Mouse (Mus musculus): ENCODE data around the gene Defb25. TPM values are rescaled to one million over a fixed set of nuclear protein-coding genes. Genes with fewer than 3 reads are reported as not detected.

The Defb25 gene
- polyA plus RNA-seq, 1 experiment from 2014 or later: 0.56 TPM

DNA sequence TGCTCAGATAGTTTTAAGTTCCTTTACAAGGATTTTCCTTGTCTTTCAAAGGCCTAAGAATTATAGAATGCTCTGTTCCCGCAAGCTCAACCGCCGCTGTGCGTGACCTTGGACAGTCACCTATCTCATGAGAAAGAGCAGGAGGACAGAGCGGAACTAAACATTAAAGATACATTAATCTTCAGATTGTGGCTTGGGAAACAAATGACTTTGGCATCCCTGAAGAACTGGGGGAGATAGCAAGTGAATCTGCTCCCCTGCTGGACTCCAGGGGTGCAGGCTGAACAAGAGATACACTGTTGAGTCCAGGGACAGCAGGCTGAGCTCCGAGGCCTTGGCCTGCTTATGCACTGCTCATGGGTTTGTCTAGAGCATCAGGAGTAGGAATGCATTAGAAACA lies 22.8 kb downstream of the Defb25 start:
- Histone ChIP-seq H3K27me3 (replicated peaks) (no peaks in the 10 kb centered on the region), H3K4me1 (no peaks in the 10 kb centered on the region), H3K9me3 (replicated peaks) (no peaks in the 10 kb centered on the region), H3K4me2 (no peak overlapping the region), H3K36me3 (no peaks in the 10 kb centered on the region), H3K9ac (no peak overlapping the region), H3K27ac (no peak overlapping the region), H3K4me3 (no peak overlapping the region)
- 71% methylated on average over 6 of the region's 6 CpGs for WGBS (ENCODE audit: insufficient replicate concordance)
- no peak for ATAC-seq

DNA sequence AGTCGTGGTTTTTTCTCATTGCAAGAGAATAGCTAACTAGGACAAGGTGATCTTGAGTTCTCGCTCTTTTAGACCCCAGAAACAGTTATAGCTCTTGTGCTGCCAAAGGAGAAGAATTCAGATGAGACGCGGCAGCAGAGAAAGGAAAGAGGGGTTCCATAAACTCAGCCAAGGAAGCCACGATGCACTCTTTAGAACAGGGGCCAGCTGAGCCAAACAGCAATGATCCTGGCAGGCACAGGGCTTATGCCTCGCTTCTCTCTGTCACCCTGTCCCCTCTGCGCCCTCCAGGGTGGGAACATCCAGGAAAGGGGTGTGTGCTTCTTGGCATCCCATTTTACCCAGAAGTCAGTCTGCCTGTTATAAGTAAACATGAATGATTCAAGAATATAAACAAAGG lies 23.6 kb downstream of the Defb25 start, which contains the start of gene Defb45:
Gene Defb45, minus strand, starts transcription at position 101 of the 400 bp plus-strand sequence.
- WGBS (ENCODE audit: insufficient replicate concordance): 52% methylated on average over 7 of the region's 7 CpGs

DNA sequence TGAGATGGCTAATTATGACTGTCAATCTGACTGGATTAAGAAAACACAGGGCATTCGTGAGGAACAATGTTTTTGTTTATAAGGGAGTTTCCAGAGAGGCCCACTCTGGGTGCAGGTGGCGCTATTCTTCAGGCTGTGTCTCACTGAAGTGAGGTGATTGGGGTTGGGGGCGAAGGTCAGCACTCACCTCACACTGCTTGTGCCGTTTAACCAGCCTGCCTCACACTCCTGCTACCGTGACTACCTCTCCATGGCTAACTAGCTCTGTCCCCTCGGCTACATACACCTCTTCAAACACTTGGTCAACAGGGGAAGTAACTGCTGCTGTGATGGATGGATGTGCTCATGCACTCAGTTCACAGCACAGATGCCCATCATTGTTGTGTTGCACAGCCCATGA lies 33.8 kb downstream of the Defb25 start:
- ATAC-seq: no peak
- Histone ChIP-seq H3K36me3 (no peaks in the 10 kb centered on the region), H3K9ac (no peak overlapping the region), H3K9me3 (replicated peaks) (no peaks in the 10 kb centered on the region), H3K27ac (no peak overlapping the region), H3K4me3 (no peak overlapping the region), H3K27me3 (replicated peaks) (no peaks in the 10 kb centered on the region), H3K4me2 (no peak overlapping the region), H3K4me1 (0 out of 2 replicates have a peak, but pooled peaks cover 6% of the 10 kb centered on the region)
- 43% methylated on average over 6 of the region's 6 CpGs for WGBS (ENCODE audit: insufficient replicate concordance)

More for the DNA sequence above, 23.6 kb downstream of the Defb25 start, which contains the start of gene Defb45:
- Histone ChIP-seq H3K9me3 (replicated peaks) (no peaks in the 10 kb centered on the region), H3K27me3 (replicated peaks) (no peaks in the 10 kb centered on the region; the same call in 1 of the 2 replicates), H3K9ac (no peak within 1 kb of the TSS), H3K4me1 (no peaks in the 10 kb centered on the region), H3K27ac (no peak within 1 kb of the TSS), H3K36me3 (no peaks in the 10 kb centered on the region), H3K4me3 (no peak within 1 kb of the TSS), H3K4me2 (no peak within 1 kb of the TSS)
- no peak for ATAC-seq

DNA sequence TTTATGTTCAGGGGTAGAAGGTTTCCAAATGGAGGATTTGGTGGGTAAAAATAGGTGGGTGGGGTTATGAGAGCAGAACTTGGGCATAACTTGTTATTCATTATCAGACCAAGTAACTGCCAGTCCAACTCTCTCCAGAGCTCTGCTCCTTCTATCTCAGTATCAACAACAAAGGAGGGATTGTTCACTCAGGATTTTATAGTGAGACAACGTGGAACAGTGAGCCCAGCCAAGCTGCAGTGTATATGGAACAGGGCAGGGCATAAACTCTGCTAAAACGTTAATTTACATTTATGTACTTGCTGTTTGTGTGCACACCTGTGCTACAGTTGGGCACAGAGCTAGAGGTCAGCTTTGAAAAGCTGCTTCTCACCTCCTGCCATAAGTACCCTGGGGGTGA lies 34.4 kb downstream of the Defb25 start:
- H3K4me2 ChIP-seq: no peak overlapping the region
- 37% methylated on average over 2 of the region's 2 CpGs for WGBS (ENCODE audit: insufficient replicate concordance)
- no peak for ATAC-seq
- no peaks in the 10 kb centered on the region for H3K9me3 ChIP-seq (replicated peaks)
- H3K4me3 ChIP-seq: no peak overlapping the region
- H3K36me3 ChIP-seq: no peaks in the 10 kb centered on the region
- no peaks in the 10 kb centered on the region for H3K27me3 ChIP-seq (replicated peaks)
- no peak overlapping the region for H3K9ac ChIP-seq
- H3K4me1 ChIP-seq: 0 out of 2 replicates have a peak, but pooled peaks cover 6% of the 10 kb centered on the region
- no peak overlapping the region for H3K27ac ChIP-seq

DNA sequence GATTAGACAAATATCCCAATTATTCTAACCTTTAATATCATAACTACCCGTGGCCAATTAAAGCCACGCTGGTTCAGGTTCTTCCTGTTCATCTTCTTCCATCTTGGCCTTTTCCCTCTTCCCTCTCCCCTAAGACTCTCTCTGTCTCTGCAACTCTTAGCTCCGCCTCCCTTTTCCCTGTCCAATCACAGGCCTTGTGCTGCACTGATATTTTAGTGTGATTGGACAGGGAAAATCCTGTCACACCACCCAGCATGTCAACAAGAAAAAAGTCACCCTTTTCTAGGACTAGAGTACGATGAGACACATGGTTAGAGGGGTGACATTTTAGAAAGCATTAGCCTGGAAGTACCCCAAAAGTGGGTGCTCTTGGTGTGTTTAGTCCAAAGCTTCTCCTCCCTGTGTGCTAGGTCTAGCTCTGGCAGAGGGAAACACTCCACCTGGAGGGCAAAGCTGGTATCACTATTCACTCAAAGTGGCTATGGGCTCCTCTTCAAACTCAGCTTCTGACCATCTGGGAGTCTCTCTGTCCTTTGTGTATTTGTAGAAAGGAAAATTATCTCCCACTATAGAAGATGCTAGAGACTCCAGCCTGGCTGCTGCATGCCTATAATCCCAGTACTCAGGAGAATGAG lies 35.8 kb downstream of the Defb25 start:
- H3K27ac ChIP-seq: no peak overlapping the region
- WGBS (ENCODE audit: insufficient replicate concordance): 58% methylated on average over 4 of the region's 4 CpGs
- H3K36me3 ChIP-seq: no peaks in the 10 kb centered on the region
- H3K4me2 ChIP-seq: no peak overlapping the region
- no peak for ATAC-seq
- H3K4me3 ChIP-seq: no peak overlapping the region
- H3K9ac ChIP-seq: no peak overlapping the region
- H3K27me3 ChIP-seq (replicated peaks): no peaks in the 10 kb centered on the region
- H3K4me1 ChIP-seq: 0 out of 2 replicates have a peak, but pooled peaks cover 6% of the 10 kb centered on the region
- no peaks in the 10 kb centered on the region for H3K9me3 ChIP-seq (replicated peaks)

DNA sequence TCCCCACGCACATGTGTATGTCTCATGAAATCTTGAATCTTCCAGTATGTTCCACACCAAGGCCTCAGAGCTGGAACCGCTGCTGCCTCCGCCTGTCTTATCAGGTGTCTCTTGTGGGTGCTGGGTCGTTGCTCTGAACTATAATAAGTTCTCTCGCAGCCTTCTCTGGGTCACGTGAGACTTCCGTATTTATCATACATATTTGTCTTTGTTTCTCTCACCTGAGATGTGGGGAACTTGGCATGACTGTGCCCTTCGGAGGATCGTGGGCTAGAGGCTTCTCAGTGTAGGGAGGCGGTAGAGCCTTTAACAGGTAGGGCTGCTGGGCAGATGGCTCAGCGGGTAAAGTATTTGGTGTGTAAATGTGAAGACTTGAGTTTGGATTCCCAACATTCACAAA lies 42.2 kb downstream of the Defb25 start:
- Histone ChIP-seq H3K9ac (no peak overlapping the region), H3K27me3 (replicated peaks) (no peaks in the 10 kb centered on the region; the same call in 1 of the 2 replicates), H3K4me1 (no peaks in the 10 kb centered on the region), H3K4me2 (no peak overlapping the region), H3K27ac (no peak overlapping the region), H3K36me3 (no peaks in the 10 kb centered on the region), H3K9me3 (replicated peaks) (no peaks in the 10 kb centered on the region), H3K4me3 (no peak overlapping the region)
- ATAC-seq: no peak
- 57% methylated on average over 11 of the region's 11 CpGs for WGBS (ENCODE audit: insufficient replicate concordance)

DNA sequence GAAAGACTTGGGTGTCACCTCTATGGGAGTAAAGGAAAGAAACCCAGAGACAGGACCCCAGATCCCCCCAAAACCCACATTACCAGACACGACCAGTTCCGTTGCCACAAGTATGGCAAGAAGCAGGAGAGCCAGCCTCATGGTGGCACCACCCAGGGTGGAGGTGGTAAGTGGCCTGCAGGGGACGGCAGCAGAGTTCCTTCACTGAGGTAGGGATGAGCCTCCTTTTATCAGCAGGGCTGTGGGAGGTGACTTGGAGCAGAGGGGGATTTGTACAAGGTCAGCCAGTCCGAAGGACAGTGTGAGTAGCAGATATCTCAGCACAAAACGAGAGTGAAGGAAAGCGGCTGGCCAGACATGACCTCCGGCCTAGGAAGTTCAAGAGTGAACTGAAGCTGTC lies 42.7 kb downstream of the Defb25 start, which contains the start of gene Defb19:
Gene Defb19, minus strand, starts transcription at position 206 of the 400 bp plus-strand sequence.
- no peaks in the 10 kb centered on the region; the same call in 1 of the 2 replicates for H3K27me3 ChIP-seq (replicated peaks)
- no peak for ATAC-seq
- H3K27ac ChIP-seq: no peak within 1 kb of the TSS
- WGBS (ENCODE audit: insufficient replicate concordance): 51% methylated on average over 7 of the region's 7 CpGs
- no peak within 1 kb of the TSS for H3K4me3 ChIP-seq
- H3K36me3 ChIP-seq: no peaks in the 10 kb centered on the region
- H3K9me3 ChIP-seq (replicated peaks): no peaks in the 10 kb centered on the region
- no peaks in the 10 kb centered on the region for H3K4me1 ChIP-seq
- H3K9ac ChIP-seq: no peak within 1 kb of the TSS
- H3K4me2 ChIP-seq: no peak within 1 kb of the TSS

DNA sequence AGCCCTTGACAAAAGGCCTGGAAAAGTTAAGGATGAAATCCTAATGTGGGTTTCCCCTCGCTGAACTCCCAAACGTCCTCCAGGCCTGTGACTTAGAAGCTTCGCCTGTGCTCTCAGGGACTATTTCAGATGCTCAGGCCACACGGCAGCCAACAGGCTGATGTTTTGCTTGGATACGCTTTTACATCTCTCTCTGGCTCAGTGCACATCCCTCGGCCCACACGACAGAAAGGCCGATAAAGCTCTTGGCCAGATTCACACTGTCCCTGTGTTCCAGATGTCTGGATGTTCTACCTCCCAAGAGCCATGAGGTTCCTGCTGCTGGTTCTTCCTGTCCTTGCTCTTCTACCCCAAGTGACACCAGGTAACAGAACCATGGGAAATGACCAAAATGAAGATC lies 49.4 kb downstream of the Defb25 start:
- H3K4me2 ChIP-seq: no peak overlapping the region
- no peaks in the 10 kb centered on the region for H3K4me1 ChIP-seq
- no peaks in the 10 kb centered on the region for H3K36me3 ChIP-seq
- no peak overlapping the region for H3K4me3 ChIP-seq
- H3K9me3 ChIP-seq (replicated peaks): no peaks in the 10 kb centered on the region
- H3K27ac ChIP-seq: no peak overlapping the region
- no peaks in the 10 kb centered on the region; the same call in 1 of the 2 replicates for H3K27me3 ChIP-seq (replicated peaks)
- 80% methylated on average over 8 of the region's 8 CpGs for WGBS (ENCODE audit: insufficient replicate concordance)
- no peak overlapping the region for H3K9ac ChIP-seq
- ATAC-seq: no peak

Other genes starting within 250 kb of the Defb25 start
- gene Nrsn2, start 246.4 kb downstream of the Defb25 start, polyA plus RNA-seq (2016; fragmentation: Nextera tagmentation; extraction: Ambion mirVana): 0.08 TPM in 1 of 2 replicates, not detected in the other
- 3.5 and 3.7 TPM in 2 replicates for gene Sox12, start 225.0 kb downstream of the Defb25 start, polyA plus RNA-seq (2016; fragmentation: Nextera tagmentation; extraction: Ambion mirVana)
- 29.4 and 29.7 TPM in 2 replicates for gene Zcchc3, start 208.0 kb downstream of the Defb25 start, polyA plus RNA-seq (2016; fragmentation: Nextera tagmentation; extraction: Ambion mirVana)
- 0.27 and 0.35 TPM in 2 replicates for gene 6820408C15Rik, start 207.5 kb downstream of the Defb25 start, polyA plus RNA-seq (2016; fragmentation: Nextera tagmentation; extraction: Ambion mirVana)
- gene Defb23, start 158.4 kb downstream of the Defb25 start, polyA plus RNA-seq (2016; fragmentation: Nextera tagmentation; extraction: Ambion mirVana): not detected in 2 replicates
- not detected in 2 replicates for gene Defb20, start 146.0 kb downstream of the Defb25 start, polyA plus RNA-seq (2016; fragmentation: Nextera tagmentation; extraction: Ambion mirVana)
- gene Defb22, start 132.9 kb downstream of the Defb25 start, polyA plus RNA-seq (2016; fragmentation: Nextera tagmentation; extraction: Ambion mirVana): not detected in 2 replicates
- not detected in 2 replicates for gene Defb26, start 111.4 kb downstream of the Defb25 start, polyA plus RNA-seq (2016; fragmentation: Nextera tagmentation; extraction: Ambion mirVana)
- gene Defb28, start 104.8 kb downstream of the Defb25 start, polyA plus RNA-seq (2016; fragmentation: Nextera tagmentation; extraction: Ambion mirVana): not detected in 2 replicates
- not detected in 2 replicates for gene Defb29, start 83.0 kb downstream of the Defb25 start, polyA plus RNA-seq (2016; fragmentation: Nextera tagmentation; extraction: Ambion mirVana)
- gene Gm17416, start 53.7 kb downstream of the Defb25 start, polyA plus RNA-seq (2016; fragmentation: Nextera tagmentation; extraction: Ambion mirVana): not detected in 2 replicates
- not detected in 2 replicates for gene Defb21, start 50.3 kb downstream of the Defb25 start, polyA plus RNA-seq (2016; fragmentation: Nextera tagmentation; extraction: Ambion mirVana)
- not detected in 2 replicates for gene Defb19, start 42.7 kb downstream of the Defb25 start, polyA plus RNA-seq (2016; fragmentation: Nextera tagmentation; extraction: Ambion mirVana)
- gene Defb45, start 23.7 kb downstream of the Defb25 start, polyA plus RNA-seq (2016; fragmentation: Nextera tagmentation; extraction: Ambion mirVana): not detected in 2 replicates
- gene Defb36, start 18.7 kb downstream of the Defb25 start, polyA plus RNA-seq (2016; fragmentation: Nextera tagmentation; extraction: Ambion mirVana): not detected in 2 replicates
- gene Rem1, start 3.9 kb upstream of the Defb25 start, polyA plus RNA-seq (2016; fragmentation: Nextera tagmentation; extraction: Ambion mirVana): 1.3 and 1.4 TPM in 2 replicates
- gene H13, start 46.4 kb upstream of the Defb25 start, polyA plus RNA-seq (2016; fragmentation: Nextera tagmentation; extraction: Ambion mirVana): 57.5 and 59.1 TPM in 2 replicates
- gene Mcts2, start 64.0 kb upstream of the Defb25 start, polyA plus RNA-seq (2016; fragmentation: Nextera tagmentation; extraction: Ambion mirVana): 26.4 and 27.2 TPM in 2 replicates
- 28.1 and 30.6 TPM in 2 replicates for gene Id1, start 113.2 kb upstream of the Defb25 start, polyA plus RNA-seq (2016; fragmentation: Nextera tagmentation; extraction: Ambion mirVana)
- gene Cox4i2, start 131.1 kb upstream of the Defb25 start, polyA plus RNA-seq (2016; fragmentation: Nextera tagmentation; extraction: Ambion mirVana): 2.5 and 3.4 TPM in 2 replicates
- 127 and 137 TPM in 2 replicates for gene Bcl2l1, start 208.7 kb upstream of the Defb25 start, polyA plus RNA-seq (2016; fragmentation: Nextera tagmentation; extraction: Ambion mirVana)
- gene Tpx2, start 224.9 kb upstream of the Defb25 start, polyA plus RNA-seq (2016; fragmentation: Nextera tagmentation; extraction: Ambion mirVana): 88.0 and 89.9 TPM in 2 replicates

Measured in liver, embryonic 12.5 days (tissue).